Mouse (Mus musculus) hindbrain, embryonic 14.5 days (tissue): ENCODE measurements at regions not wholly inside any gene's neighbourhood (a gene's known extent, or its start where the extent isn't known, plus 50 kb on each side); places are given as distances from the start of the nearest gene placed in this dataset.

Experiments
- ATAC-seq: fragments of 200-750 bp; cut with Nextera tagmentation; 2 replicates; pipeline ENCODE4 v1.8.0; 2017; ENCODE audit warnings: moderate number of reproducible peaks, mild to moderate bottlenecking, moderate TSS enrichment, moderate library complexity; ENCODE audit not compliant: low FRiP score
- DNase-seq: peaks from one replicate; pipeline ENCODE4 v3.0.0-alpha.2; 2015; ENCODE audit warnings: low spot score
- H3K27ac ChIP-seq: fragments of 300-500 bp; sonication (generic); 2 replicates; pipeline ENCODE4 v1.5.1; 2014; ENCODE audit warnings: mild to moderate bottlenecking, moderate library complexity
- H3K27me3 ChIP-seq: fragments of 300-500 bp; sonication (generic); 2 replicates; pipeline ENCODE4 v1.6.1; 2014; ENCODE audit warnings: mild to moderate bottlenecking, low read length, mixed read lengths; ENCODE audit not compliant: control insufficient read depth, insufficient read depth
- H3K36me3 ChIP-seq: fragments of 300-500 bp; sonication (generic); replicated peaks from 2 replicates; pipeline ENCODE4 v1.6.1; 2014; ENCODE audit not compliant: control insufficient read depth, insufficient read depth
- H3K4me1 ChIP-seq: fragments of 300-500 bp; sonication (generic); replicated peaks from 2 replicates; pipeline ENCODE4 v1.6.1; 2014; ENCODE audit warnings: antibody characterized with exemption, low read length, mixed read lengths; ENCODE audit not compliant: control insufficient read depth, insufficient read depth
- H3K4me2 ChIP-seq: fragments of 300-500 bp; sonication (generic); replicated peaks from 2 replicates; pipeline ENCODE4 v1.6.1; 2014; ENCODE audit warnings: mild to moderate bottlenecking, moderate library complexity
- H3K4me3 ChIP-seq: fragments of 300-500 bp; sonication (generic); replicated peaks from 2 replicates; pipeline ENCODE4 v1.5.1; 2014; ENCODE audit warnings: mild to moderate bottlenecking, low read length
- H3K9ac ChIP-seq: fragments of 300-500 bp; sonication (generic); 2 replicates; pipeline ENCODE4 v1.6.1; 2014
- H3K9me3 ChIP-seq: fragments of 300-500 bp; sonication (generic); 2 replicates; pipeline ENCODE4 v1.6.1; 2016; ENCODE audit warnings: low read length; ENCODE audit not compliant: control insufficient read depth
- WGBS: fragments of 180-500 bp; shearing (Covaris S2); extraction: QIAGEN DNeasy Blood & Tissue Kit; methylation state at CpG from one replicate; pipeline ENCODE4 v1.1.7; 2014; 5-methylcytosine and 5-hydroxymethylcytosine counted together

DNA sequence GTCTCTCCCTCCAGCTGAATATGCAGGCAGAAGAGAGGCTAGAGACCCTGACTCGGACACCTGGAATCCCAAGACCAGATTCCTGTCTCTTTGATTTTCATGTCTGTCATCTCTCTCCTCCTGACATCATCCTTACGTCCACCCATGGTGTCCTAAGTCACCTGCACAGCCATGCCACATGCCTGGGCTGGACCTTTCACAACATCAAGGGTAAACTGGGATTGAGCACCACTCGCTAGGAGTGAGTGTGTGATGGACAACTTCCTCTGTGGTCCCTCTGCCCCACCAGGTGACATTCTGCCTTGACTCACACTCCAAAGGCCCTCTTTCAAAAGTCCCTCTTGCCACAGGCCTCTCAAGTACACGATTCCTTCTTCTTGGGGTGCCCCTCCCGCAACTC is 244.1 kb downstream of the Bcl11b start:
- Histone ChIP-seq H3K36me3 (no peaks in the 10 kb centered on the region), H3K27me3 (no peaks in the 10 kb centered on the region), H3K9ac (no peak overlapping the region), H3K27ac (no peak overlapping the region), H3K9me3 (no peaks in the 10 kb centered on the region), H3K4me1 (no peaks in the 10 kb centered on the region; the same call in 1 of the 2 replicates), H3K4me3 (no peak overlapping the region), H3K4me2 (no peak overlapping the region)
- WGBS = 85% methylated on average over 5 of the region's 5 CpGs
- DNase-seq (no peak), ATAC-seq (no peak)

DNA sequence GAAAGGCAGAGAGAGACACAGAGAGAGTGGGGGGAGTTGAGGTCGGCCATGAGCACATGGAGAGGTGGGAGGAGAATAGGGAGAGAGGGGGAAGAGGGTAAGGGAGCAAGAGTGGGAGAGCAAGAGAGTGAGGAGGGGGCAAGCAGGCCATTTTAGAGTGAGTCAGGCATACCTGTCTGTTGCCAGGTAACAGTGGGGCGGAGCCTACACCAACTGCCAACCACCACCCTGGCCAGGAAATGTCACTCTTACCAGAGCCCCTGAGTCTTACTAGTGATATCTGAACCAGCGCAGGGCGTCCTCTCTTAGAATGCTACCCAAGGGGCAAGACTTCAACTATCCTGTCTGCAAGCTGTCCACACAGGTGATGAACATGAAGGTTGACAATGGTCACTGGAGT is 243.5 kb downstream of the Bcl11b start:
- no peaks in the 10 kb centered on the region for H3K36me3 ChIP-seq
- H3K9me3 ChIP-seq = no peaks in the 10 kb centered on the region
- 85% methylated on average over 4 of the region's 4 CpGs for WGBS
- H3K27me3 ChIP-seq = no peaks in the 10 kb centered on the region
- no peaks in the 10 kb centered on the region; the same call in 1 of the 2 replicates for H3K4me1 ChIP-seq
- ATAC-seq = no peak
- no peak overlapping the region for H3K27ac ChIP-seq
- H3K4me3 ChIP-seq = no peak overlapping the region
- no peak overlapping the region for H3K9ac ChIP-seq
- no peak overlapping the region for H3K4me2 ChIP-seq
- DNase-seq = no peak

DNA sequence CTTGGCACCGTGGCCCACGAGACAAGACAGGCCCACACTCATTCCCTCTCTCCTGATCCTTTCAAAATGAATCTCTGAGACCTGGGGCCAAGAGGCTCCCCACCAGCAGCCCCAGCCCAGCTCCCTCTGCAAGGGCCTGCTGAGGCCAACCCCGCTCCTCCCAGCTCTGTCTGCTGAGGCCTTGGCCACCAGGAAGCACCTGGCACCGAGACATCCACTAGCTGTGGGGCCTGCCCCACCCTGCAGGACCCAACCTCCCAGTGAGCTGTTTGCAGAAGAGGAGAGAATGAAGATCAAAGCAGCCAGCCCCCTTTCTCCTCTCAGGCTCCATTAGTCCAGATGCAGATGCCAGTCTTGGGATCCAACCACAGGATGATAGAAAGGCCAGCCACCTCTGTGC is 241.3 kb downstream of the Bcl11b start:
- ATAC-seq (no peak), DNase-seq (no peak)
- Histone ChIP-seq H3K4me3 (no peak overlapping the region), H3K27ac (no peak overlapping the region), H3K9ac (no peak overlapping the region), H3K27me3 (no peaks in the 10 kb centered on the region), H3K9me3 (no peaks in the 10 kb centered on the region), H3K4me2 (no peak overlapping the region), H3K36me3 (no peaks in the 10 kb centered on the region), H3K4me1 (no peaks in the 10 kb centered on the region; the same call in 1 of the 2 replicates)
- WGBS = 81% methylated on average over 4 of the region's 4 CpGs

DNA sequence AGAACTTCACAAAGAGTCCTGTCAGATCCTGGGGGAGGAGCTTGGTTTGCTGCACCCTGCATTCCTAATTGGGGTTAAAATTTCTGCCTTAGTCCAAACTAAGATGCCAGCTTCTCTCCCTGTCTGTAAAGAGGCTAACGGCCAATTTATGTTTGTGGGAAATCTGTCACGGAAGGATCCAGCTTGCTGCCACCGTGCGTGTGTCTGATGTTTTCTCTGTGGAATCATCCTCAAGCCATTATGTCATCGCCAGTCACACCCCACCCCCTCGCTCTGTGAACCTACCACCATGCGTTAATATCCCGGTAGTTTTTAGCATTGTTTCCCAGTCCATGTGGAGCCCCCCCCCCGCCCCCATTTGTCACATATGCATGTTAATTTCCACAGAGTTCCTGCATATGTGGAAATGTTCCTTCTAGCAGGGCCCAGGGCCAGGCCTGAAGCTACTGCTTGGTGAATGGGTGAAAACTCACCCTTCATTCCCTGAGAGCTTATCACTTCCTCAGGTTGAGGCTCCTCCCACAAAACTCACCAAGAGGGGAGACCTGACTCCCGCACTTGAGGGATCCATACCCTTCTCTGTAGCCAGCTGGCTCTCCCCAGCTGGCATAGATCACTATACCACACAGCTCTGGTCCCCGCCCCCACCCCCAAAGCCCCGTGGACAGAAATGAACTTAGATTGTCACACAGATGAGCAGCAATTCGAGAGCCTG is 233.4 kb downstream of the Bcl11b start:
- ATAC-seq = no peak
- WGBS = 63% methylated on average over 13 of the region's 13 CpGs

DNA sequence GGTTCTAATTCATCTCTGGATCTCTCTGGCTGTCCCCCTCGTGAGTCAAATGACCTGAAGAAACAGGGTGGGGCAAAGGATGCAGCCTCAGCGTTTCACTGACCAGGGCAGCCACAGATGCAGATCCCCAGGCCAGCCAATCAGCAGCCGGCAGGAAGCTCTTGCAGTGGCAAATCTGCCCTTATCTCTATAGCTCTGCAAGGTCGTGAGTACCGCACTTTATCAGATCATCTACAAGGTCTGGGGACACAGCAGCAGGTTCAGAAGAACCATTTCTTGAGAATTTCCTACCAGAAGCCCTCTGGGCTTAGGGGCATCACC is 232.9 kb downstream of the Bcl11b start:
- H3K9ac ChIP-seq = no peak overlapping the region
- H3K4me2 ChIP-seq = no peak overlapping the region
- H3K27me3 ChIP-seq = no peaks in the 10 kb centered on the region
- no peaks in the 10 kb centered on the region for H3K9me3 ChIP-seq
- H3K27ac ChIP-seq = no peak overlapping the region
- H3K4me1 ChIP-seq = no peaks in the 10 kb centered on the region
- H3K36me3 ChIP-seq = no peaks in the 10 kb centered on the region
- no peak for ATAC-seq
- H3K4me3 ChIP-seq = no peak overlapping the region
- no peak for DNase-seq
- WGBS = 43% methylated on average over 5 of the region's 5 CpGs

More for the DNA sequence above, 233.4 kb downstream of the Bcl11b start:
- Histone ChIP-seq H3K9ac (no peak overlapping the region), H3K27me3 (no peaks in the 10 kb centered on the region), H3K4me3 (no peak overlapping the region), H3K4me1 (no peaks in the 10 kb centered on the region), H3K9me3 (no peaks in the 10 kb centered on the region), H3K27ac (no peak overlapping the region), H3K36me3 (no peaks in the 10 kb centered on the region), H3K4me2 (no peak overlapping the region)
- DNase-seq = no peak

DNA sequence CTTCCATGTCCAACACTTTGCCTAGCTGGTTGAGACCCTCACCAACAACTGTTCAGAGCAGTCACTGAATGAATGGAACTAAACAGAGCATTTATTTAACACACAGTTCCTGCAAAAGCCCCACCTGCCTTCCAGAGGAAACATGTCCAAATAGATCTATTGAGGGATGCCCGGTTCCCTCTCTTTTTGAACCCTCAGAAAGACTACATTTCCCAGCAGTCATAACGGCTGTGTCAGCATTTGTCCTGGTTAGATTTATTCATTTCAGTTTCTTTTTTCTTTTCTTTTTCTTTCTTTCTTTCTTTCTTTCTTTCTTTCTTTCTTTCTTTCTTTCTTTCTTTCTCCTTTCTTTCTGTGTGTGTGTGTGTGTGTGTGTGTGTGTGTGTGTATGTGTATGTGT is 232.1 kb downstream of the Bcl11b start:
- no peak overlapping the region for H3K4me3 ChIP-seq
- H3K36me3 ChIP-seq = no peaks in the 10 kb centered on the region
- H3K4me1 ChIP-seq = no peaks in the 10 kb centered on the region
- ATAC-seq = no peak
- no peak overlapping the region for H3K4me2 ChIP-seq
- no peaks in the 10 kb centered on the region for H3K9me3 ChIP-seq
- WGBS = 82% methylated on average over 2 of the region's 2 CpGs
- no peaks in the 10 kb centered on the region for H3K27me3 ChIP-seq
- H3K9ac ChIP-seq = no peak overlapping the region
- DNase-seq = no peak
- H3K27ac ChIP-seq = no peak overlapping the region

DNA sequence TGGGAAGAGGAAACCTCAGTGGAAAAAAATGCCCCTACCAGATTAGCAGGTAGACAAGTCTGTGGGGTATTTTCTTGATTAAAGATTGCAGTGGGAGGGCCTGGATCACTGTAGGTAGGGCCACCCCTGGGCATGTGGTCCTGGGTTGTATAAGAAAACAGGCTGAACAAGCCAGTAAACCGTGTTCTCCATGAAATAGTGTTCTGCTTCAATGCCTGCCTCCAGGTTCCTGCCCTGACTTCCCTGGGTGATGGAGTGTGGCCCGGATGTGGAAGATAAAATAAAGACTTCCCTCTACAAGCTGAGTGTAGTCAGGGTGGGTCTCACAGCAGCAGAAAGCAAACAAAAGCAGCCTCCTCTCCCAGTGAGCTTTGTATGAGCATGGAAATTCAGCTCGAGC is 231.6 kb downstream of the Bcl11b start:
- Histone ChIP-seq H3K36me3 (no peaks in the 10 kb centered on the region), H3K27me3 (no peaks in the 10 kb centered on the region), H3K4me2 (no peak overlapping the region), H3K9me3 (no peaks in the 10 kb centered on the region), H3K9ac (no peak overlapping the region), H3K4me3 (no peak overlapping the region), H3K4me1 (no peaks in the 10 kb centered on the region), H3K27ac (no peak overlapping the region)
- DNase-seq (no peak), ATAC-seq (no peak)
- WGBS = 28% methylated on average over 3 of the region's 3 CpGs

DNA sequence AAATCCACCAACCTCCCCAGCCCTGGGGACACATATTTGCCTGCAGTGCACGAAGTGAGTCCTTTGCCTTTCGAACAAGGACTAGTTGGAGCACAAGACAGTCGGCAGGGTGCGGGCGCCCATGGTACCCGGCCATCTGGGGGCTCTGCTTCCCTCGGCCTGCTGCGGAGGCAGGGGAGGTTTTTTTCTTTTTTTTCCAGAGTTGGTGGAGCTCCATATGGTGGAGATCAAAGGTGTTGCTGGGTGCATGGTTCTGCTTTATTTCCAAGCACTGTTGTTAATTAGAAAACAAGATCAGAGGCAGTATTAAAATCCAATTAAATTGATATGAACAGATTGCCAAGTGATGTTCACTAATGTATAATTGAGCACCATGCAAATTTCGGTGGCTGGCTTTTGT is 225.4 kb downstream of the Bcl11b start:
- Histone ChIP-seq H3K36me3 (no peaks in the 10 kb centered on the region), H3K27ac (no peak overlapping the region), H3K9me3 (no peaks in the 10 kb centered on the region), H3K4me3 (no peak overlapping the region), H3K4me2 (no peak overlapping the region), H3K27me3 (no peaks in the 10 kb centered on the region), H3K9ac (no peak overlapping the region), H3K4me1 (no peaks in the 10 kb centered on the region)
- DNase-seq (no peak), ATAC-seq (no peak)
- WGBS = 60% methylated on average over 9 of the region's 9 CpGs

DNA sequence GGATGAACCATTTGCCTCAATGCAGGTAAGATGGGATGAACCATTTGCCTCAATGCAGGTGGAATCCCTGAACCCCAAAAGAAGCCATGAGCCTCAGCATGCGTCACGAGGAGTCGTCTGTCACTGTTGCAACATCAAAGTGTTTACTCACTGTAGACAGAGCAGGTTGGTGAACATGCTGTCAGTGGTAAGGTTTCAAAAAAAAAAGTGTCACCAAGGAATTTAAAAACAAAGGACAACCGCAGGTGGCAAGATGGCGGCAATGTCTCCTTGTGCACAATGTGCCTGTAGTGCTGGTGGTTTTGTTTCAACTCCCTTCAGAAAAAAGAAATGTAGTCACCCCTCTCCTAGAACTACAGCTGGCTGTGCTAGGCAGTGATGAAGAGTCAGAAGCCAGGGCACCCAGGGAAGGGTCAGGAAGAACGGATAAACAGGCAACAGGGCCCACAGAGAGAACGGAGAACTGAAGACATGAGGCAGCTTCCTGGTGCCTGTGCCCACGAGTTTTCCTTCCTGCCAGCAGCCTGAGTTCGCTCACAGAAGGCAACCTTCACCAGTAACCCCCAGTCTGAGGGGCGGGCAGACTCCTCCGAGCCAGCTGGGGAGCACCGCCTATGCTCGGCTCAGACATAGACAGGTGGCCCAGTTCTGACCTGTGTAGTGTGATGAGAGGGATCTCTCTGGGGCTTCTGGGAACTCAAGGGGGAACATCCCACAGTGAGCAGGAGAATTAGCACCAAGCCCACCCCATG is 223.9 kb downstream of the Bcl11b start:
- no peak overlapping the region for H3K4me2 ChIP-seq
- H3K9ac ChIP-seq = no peak overlapping the region
- H3K4me3 ChIP-seq = no peak overlapping the region
- H3K9me3 ChIP-seq = no peaks in the 10 kb centered on the region
- no peaks in the 10 kb centered on the region for H3K27me3 ChIP-seq
- no peak for DNase-seq
- no peaks in the 10 kb centered on the region for H3K36me3 ChIP-seq
- no peak for ATAC-seq
- WGBS = 86% methylated on average over 13 of the region's 13 CpGs
- no peaks in the 10 kb centered on the region for H3K4me1 ChIP-seq
- H3K27ac ChIP-seq = no peak overlapping the region
